Mouse (Mus musculus) embryonic fibroblast, embryonic 13.5 days (primary cell): Measurements from ENCODE around the gene Tenm2.

Experiments
- CTCF ChIP-seq: IDR thresholded peaks from 2 replicates; pipeline ENCODE4 v1.5.1; 2011; ENCODE audit warnings: mild to moderate bottlenecking, control low read depth, low read length, moderate library complexity, borderline replicate concordance; ENCODE audit not compliant: insufficient read depth
- POLR2A ChIP-seq: IDR thresholded peaks from 2 replicates; pipeline ENCODE4 v1.6.1; 2011; ENCODE audit warnings: low read depth, mild to moderate bottlenecking, control low read depth, low read length, moderate library complexity

GRCm38 (mm10) chr11:37285186-37285585, 49.4 kb upstream of the Tenm2 start:
- no peak for TF ChIP-seq CTCF
- no peak for TF ChIP-seq POLR2A
